Mouse (Mus musculus) gastrocnemius, postnatal 36 days (tissue): ENCODE results near the gene Bach1. TPM values are rescaled to one million over a fixed set of nuclear protein-coding genes. Genes with fewer than 3 reads are reported as not detected.

Experiments used
- total RNA-seq, 2 experiments: library from RNA; stranded (reverse); gene quantifications; 2 replicates each; pipeline ENCODE4 v1.2.3; 2021

Bach1 gene
- total RNA-seq, 2 experiments from 2014 or later: 19.0 to 22.1 TPM

Other genes with a start within 250 kb of the Bach1 start
- gene Usp16, start 244.2 kb upstream of the Bach1 start, total RNA-seq: 10 to 100 TPM; 45.9 to 46.6 TPM
- 100 to 1,000 TPM; 102 to 106 TPM for gene Cct8, start 203.1 kb upstream of the Bach1 start, total RNA-seq
- gene Map3k7cl, start 145.6 kb upstream of the Bach1 start, total RNA-seq: 10 to 100 TPM in 1 of 2 experiments, 1 to 10 TPM in 1; 7.7 to 13.4 TPM